Mouse (Mus musculus) cerebellum, postnatal 10 days (tissue): ENCODE data around the gene Slc7a7.

Experiments used
- DNase-seq, 2 experiments: peaks; one replicate each; pipeline ENCODE4 v3.0.0; 2021; ENCODE audit warnings: mixed read lengths in 2 of 2

Gene Slc7a7

GRCm38 (mm10) chr14:54432078-54432836 lies 14.7 kb upstream of the Slc7a7 start:
- peak; percentile 60 to 61 for DNase-seq

- peak; percentile 66 to 77 for DNase-seq
Observed at GRCm38 (mm10) chr14:54431334-54432077, 13.9 kb upstream of the Slc7a7 start, which contains the start of gene Mmp14. Gene Mmp14 (plus strand): TSS chr14:54431612.

- peak in 1 of 2 experiments; percentile 31 for DNase-seq
Observed at GRCm38 (mm10) chr14:54430406-54431145, 13.0 kb upstream of the Slc7a7 start.

GRCm38 (mm10) chr14:54429332-54430093 lies 11.9 kb upstream of the Slc7a7 start:
- peak; percentile 40 to 51 for DNase-seq

- no peak for DNase-seq
Observed at GRCm38 (mm10) chr14:54428421-54428820, 10.8 kb upstream of the Slc7a7 start.

- DNase-seq, result no peak
Observed at GRCm38 (mm10) chr14:54427696-54428095, 10.1 kb upstream of the Slc7a7 start.

- peak; percentile 96 for DNase-seq
Observed at GRCm38 (mm10) chr14:54426689-54427398, 9.3 kb upstream of the Slc7a7 start, which contains the start of gene Mrpl52. Gene Mrpl52 (plus strand): TSS chr14:54426909.

- DNase-seq, result no peak
Observed at GRCm38 (mm10) chr14:54426003-54426688, 8.6 kb upstream of the Slc7a7 start.

GRCm38 (mm10) chr14:54425540-54425939 lies 8.0 kb upstream of the Slc7a7 start:
- no peak for DNase-seq

GRCm38 (mm10) chr14:54424634-54425033 lies 7.1 kb upstream of the Slc7a7 start:
- no peak for DNase-seq

- DNase-seq, result peak in 1 of 2 experiments; percentile 43
Observed at GRCm38 (mm10) chr14:54423406-54423805, 5.8 kb upstream of the Slc7a7 start.

- no peak for DNase-seq
Observed at GRCm38 (mm10) chr14:54421014-54421413, 3.4 kb upstream of the Slc7a7 start.

GRCm38 (mm10) chr14:54416830-54417229 lies 750 bp downstream of the Slc7a7 start:
- DNase-seq, result no peak

- DNase-seq, result no peak
Observed at GRCm38 (mm10) chr14:54416229-54416775, 1.3 kb downstream of the Slc7a7 start.

GRCm38 (mm10) chr14:54415241-54416020 lies 2.1 kb downstream of the Slc7a7 start:
- DNase-seq, result no peak

- no peak for DNase-seq
Observed at GRCm38 (mm10) chr14:54413877-54414700, 3.5 kb downstream of the Slc7a7 start.

GRCm38 (mm10) chr14:54412629-54413170 lies 4.9 kb downstream of the Slc7a7 start:
- peak; percentile 68 to 77 for DNase-seq

GRCm38 (mm10) chr14:54412000-54412576 lies 5.5 kb downstream of the Slc7a7 start:
- no peak for DNase-seq
